Mouse (Mus musculus) C2C12 (cell line): ENCODE results near the gene Daglb.

Experiments used
- CEBPB ChIP-seq: IDR thresholded peaks from one replicate; pipeline ENCODE4 v1.6.1; 2011; ENCODE audit warnings: low read depth, mild to moderate bottlenecking, control low read depth, moderate library complexity
- CTCF ChIP-seq: IDR thresholded peaks from one replicate; pipeline ENCODE4 v1.5.1; 2011; ENCODE audit not compliant: control insufficient read depth, insufficient read depth, insufficient read length
- MAX ChIP-seq: IDR thresholded peaks from one replicate; pipeline ENCODE4 v1.6.1; 2011; ENCODE audit warnings: mild to moderate bottlenecking, control low read depth

GRCm38 (mm10) chr5:143441753-143442152, 22.6 kb upstream of the Daglb start:
- TF ChIP-seq MAX (no peak), CTCF (no peak), CEBPB (no peak)
